Mouse (Mus musculus): Measurements from ENCODE around the gene Abcc12. TPM values are rescaled to one million over a fixed set of nuclear protein-coding genes. Genes with fewer than 3 reads are reported as not detected.

Abcc12 gene
- polyA plus RNA-seq, 1 experiment from 2014 or later = not detected

DNA sequence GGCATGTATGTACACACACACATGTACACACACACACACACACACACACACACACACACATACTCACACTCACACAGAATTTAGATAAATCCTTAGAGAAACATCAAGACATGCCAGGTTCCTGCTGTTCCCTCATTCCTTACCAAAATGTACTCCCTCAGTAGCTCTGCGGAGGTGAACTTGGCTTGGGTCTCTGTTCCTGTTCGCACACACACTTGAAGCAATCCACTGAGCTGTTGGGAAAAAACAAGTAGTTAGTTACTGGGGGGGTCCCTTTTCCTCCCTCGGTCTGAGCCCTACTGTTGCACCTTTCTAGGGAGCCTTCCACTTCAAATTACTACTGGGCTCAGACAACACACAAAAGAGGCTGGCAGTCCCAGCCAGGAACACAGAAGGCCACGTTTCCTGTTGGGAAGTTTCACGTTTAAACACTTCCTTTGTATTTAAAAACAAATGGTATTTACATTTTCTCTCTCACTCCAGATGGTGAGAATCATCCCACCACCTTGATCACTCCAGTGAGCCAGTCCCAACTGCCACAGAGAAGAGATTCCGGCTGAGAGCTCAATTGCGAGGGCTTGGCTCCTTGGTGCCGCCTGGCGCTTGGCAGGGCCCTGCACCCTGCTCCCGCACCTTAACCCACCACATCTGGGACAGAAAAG is 68.2 kb downstream of the Abcc12 start:
- H3K4me3 ChIP-seq (ENCODE audit: low read depth, low read length) = no peak overlapping the region
- WGBS (ENCODE audit: insufficient replicate concordance) = 39% methylated on average over 10 of the region's 10 CpGs

DNA sequence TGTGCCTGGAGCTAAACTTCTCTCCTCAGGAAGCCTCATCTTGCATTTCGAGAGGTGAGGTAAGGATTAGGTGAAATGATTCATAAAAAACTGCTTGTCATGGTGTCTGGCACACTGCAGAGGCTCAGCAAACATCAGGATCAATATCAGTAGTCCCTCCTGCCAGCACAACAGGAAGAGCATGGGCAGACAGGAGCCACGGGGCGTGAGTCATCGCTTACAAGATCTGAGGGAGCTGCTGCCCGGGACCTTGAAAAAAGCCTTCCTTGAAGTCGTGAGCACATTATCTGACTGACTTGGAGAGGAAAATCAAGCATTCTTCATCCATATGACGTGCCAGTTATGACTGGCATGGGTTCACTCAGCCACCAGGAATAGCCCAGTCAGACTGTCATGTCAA is 79.1 kb downstream of the Abcc12 start:
- no peaks in the 10 kb centered on the region for H3K36me3 ChIP-seq (ENCODE audit: control insufficient read depth, insufficient read depth)
- no peak for ATAC-seq (ENCODE audit: low read depth)
- H3K4me1 ChIP-seq (ENCODE audit: control insufficient read depth, low read depth, low read length) = no peaks in the 10 kb centered on the region
- no peak overlapping the region for H3K4me2 ChIP-seq (ENCODE audit: low read depth, low read length)
- no peaks in the 10 kb centered on the region for H3K9me3 ChIP-seq (replicated peaks; ENCODE audit: control insufficient read depth, low read length)
- H3K9ac ChIP-seq (ENCODE audit: low read depth, low read length) = no peak overlapping the region
- no peak overlapping the region for H3K4me3 ChIP-seq (ENCODE audit: low read depth, low read length)
- 29% methylated on average over 7 of the region's 7 CpGs for WGBS (ENCODE audit: insufficient replicate concordance)
- H3K27me3 ChIP-seq (ENCODE audit: control insufficient read depth, insufficient read depth, low read depth, low read length) = no peaks in the 10 kb centered on the region
- no peak overlapping the region for H3K27ac ChIP-seq (ENCODE audit: low read length)

More for the DNA sequence above, 68.2 kb downstream of the Abcc12 start:
- H3K9ac ChIP-seq (ENCODE audit: low read depth, low read length) = no peak overlapping the region
- H3K4me2 ChIP-seq (ENCODE audit: low read depth, low read length) = no peak overlapping the region
- no peaks in the 10 kb centered on the region for H3K36me3 ChIP-seq (ENCODE audit: control insufficient read depth, insufficient read depth)
- H3K4me1 ChIP-seq (ENCODE audit: control insufficient read depth, low read depth, low read length) = no peaks in the 10 kb centered on the region
- no peak overlapping the region for H3K27ac ChIP-seq (ENCODE audit: low read length)
- H3K27me3 ChIP-seq (ENCODE audit: control insufficient read depth, insufficient read depth, low read depth, low read length) = no peaks in the 10 kb centered on the region
- H3K9me3 ChIP-seq (replicated peaks; ENCODE audit: control insufficient read depth, low read length) = no peaks in the 10 kb centered on the region
- no peak for ATAC-seq (ENCODE audit: low read depth)

DNA sequence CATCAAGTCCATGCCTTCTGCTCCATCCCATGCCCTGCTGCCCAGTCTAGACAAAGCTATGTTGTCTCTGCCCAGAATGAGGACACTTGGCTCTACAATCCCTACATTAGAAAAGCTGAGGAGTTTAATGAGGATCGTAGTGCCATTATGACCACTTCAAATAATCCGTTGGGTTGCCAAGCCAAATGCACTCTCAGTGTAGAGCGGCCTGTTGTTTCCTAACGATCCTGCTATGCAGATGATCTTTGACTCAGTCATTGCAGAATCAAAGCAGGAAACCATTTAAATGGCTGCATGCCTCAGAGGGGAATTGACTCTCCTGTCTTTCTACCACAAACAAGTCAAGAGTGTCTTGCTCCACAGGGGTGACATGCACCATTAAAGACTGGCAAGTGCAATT is 85.4 kb downstream of the Abcc12 start:
- ATAC-seq (ENCODE audit: low read depth) = no peak
- no peak overlapping the region for H3K4me2 ChIP-seq (ENCODE audit: low read depth, low read length)
- H3K27me3 ChIP-seq (ENCODE audit: control insufficient read depth, insufficient read depth, low read depth, low read length) = no peaks in the 10 kb centered on the region
- no peaks in the 10 kb centered on the region for H3K4me1 ChIP-seq (ENCODE audit: control insufficient read depth, low read depth, low read length)
- WGBS (ENCODE audit: insufficient replicate concordance) = 72% methylated on average over 4 of the region's 4 CpGs
- no peak overlapping the region for H3K9ac ChIP-seq (ENCODE audit: low read depth, low read length)
- H3K36me3 ChIP-seq (ENCODE audit: control insufficient read depth, insufficient read depth) = no peaks in the 10 kb centered on the region
- no peak overlapping the region for H3K27ac ChIP-seq (ENCODE audit: low read length)
- no peaks in the 10 kb centered on the region for H3K9me3 ChIP-seq (replicated peaks; ENCODE audit: control insufficient read depth, low read length)
- no peak overlapping the region for H3K4me3 ChIP-seq (ENCODE audit: low read depth, low read length)

DNA sequence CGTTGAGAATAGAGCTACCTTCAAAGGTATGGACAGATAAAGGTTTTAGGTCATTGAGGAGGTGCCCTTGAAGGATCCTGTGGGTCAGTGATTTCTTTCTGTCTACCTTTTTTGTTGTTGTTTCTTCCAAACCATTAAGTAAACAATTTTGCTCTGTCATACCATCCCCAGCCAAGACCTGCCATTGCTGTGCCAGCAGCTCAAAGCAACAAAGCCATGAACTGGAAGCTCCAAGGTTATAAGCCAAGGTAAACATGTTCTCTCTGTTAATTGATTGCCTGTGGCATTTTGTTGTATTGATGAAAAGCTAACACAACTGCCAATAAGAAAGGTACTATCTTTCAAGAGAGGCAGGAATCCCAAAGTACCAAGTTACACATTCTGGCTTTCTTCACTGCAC is 86.6 kb downstream of the Abcc12 start:
- Histone ChIP-seq H3K9ac (ENCODE audit: low read depth, low read length) (no peak overlapping the region), H3K27ac (ENCODE audit: low read length) (no peak overlapping the region), H3K4me1 (ENCODE audit: control insufficient read depth, low read depth, low read length) (no peaks in the 10 kb centered on the region), H3K4me3 (ENCODE audit: low read depth, low read length) (no peak overlapping the region), H3K27me3 (ENCODE audit: control insufficient read depth, insufficient read depth, low read depth, low read length) (no peaks in the 10 kb centered on the region), H3K4me2 (ENCODE audit: low read depth, low read length) (no peak overlapping the region), H3K9me3 (replicated peaks; ENCODE audit: control insufficient read depth, low read length) (no peaks in the 10 kb centered on the region), H3K36me3 (ENCODE audit: control insufficient read depth, insufficient read depth) (no peaks in the 10 kb centered on the region)
- WGBS (ENCODE audit: insufficient replicate concordance) = 64% methylated on average over 1 of the region's 1 CpGs
- no peak for ATAC-seq (ENCODE audit: low read depth)

DNA sequence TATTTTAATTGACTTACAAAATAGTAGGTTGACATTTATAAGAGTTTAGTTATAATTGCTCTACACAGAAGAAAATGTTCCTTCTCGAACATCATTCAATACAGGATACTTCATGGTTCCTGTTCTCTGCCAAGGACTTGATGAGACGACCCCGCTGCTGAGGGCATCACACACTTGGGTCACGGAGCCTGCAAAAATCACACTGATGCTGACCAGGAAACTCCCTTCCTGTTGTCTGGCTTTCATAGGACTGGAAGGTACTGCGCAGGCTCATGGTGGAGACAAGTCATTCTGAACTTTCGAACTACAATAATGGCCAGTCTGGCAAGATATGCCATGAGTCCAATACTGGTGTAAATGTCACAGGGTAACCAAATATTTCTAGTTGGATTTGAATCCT is 95.1 kb downstream of the Abcc12 start:
- H3K36me3 ChIP-seq (ENCODE audit: control insufficient read depth, insufficient read depth) = no peaks in the 10 kb centered on the region
- H3K4me2 ChIP-seq (ENCODE audit: low read depth, low read length) = no peak overlapping the region
- H3K4me3 ChIP-seq (ENCODE audit: low read depth, low read length) = no peak overlapping the region
- no peaks in the 10 kb centered on the region for H3K9me3 ChIP-seq (replicated peaks; ENCODE audit: control insufficient read depth, low read length)
- whole genome bisulfite sequencing (ENCODE audit: insufficient replicate concordance) = 73% methylated on average over 6 of the region's 6 CpGs
- ATAC-seq (ENCODE audit: low read depth) = no peak
- no peaks in the 10 kb centered on the region for H3K4me1 ChIP-seq (ENCODE audit: control insufficient read depth, low read depth, low read length)
- H3K9ac ChIP-seq (ENCODE audit: low read depth, low read length) = no peak overlapping the region
- H3K27me3 ChIP-seq (ENCODE audit: control insufficient read depth, insufficient read depth, low read depth, low read length) = no peaks in the 10 kb centered on the region
- no peak overlapping the region for H3K27ac ChIP-seq (ENCODE audit: low read length)

DNA sequence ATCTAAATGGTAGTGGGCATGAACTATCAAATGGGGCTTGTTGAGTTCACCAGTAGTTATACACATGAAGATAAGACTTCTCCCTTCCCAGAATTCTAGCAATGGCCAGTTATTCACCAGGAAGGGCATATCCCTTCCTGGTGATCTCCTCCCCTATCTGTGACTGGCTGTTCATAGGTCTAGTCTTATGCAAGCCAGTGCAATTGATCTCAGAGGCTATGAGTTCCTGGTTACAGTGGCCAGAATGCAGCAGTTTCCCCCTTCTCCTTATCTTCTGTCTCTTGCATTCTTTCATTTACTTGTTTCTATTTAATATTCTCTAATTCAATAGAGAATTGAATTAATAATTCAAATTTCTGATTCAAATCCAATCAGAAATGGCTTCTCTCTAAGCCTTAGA is 96.2 kb downstream of the Abcc12 start:
- no peak overlapping the region for H3K4me2 ChIP-seq (ENCODE audit: low read depth, low read length)
- no peak overlapping the region for H3K27ac ChIP-seq (ENCODE audit: low read length)
- no peak overlapping the region for H3K4me3 ChIP-seq (ENCODE audit: low read depth, low read length)
- no peak overlapping the region for H3K9ac ChIP-seq (ENCODE audit: low read depth, low read length)
- no peaks in the 10 kb centered on the region for H3K9me3 ChIP-seq (replicated peaks; ENCODE audit: control insufficient read depth, low read length)
- no peak for ATAC-seq (ENCODE audit: low read depth)
- no peaks in the 10 kb centered on the region for H3K27me3 ChIP-seq (ENCODE audit: control insufficient read depth, insufficient read depth, low read depth, low read length)
- H3K4me1 ChIP-seq (ENCODE audit: control insufficient read depth, low read depth, low read length) = no peaks in the 10 kb centered on the region
- H3K36me3 ChIP-seq (ENCODE audit: control insufficient read depth, insufficient read depth) = no peaks in the 10 kb centered on the region

DNA sequence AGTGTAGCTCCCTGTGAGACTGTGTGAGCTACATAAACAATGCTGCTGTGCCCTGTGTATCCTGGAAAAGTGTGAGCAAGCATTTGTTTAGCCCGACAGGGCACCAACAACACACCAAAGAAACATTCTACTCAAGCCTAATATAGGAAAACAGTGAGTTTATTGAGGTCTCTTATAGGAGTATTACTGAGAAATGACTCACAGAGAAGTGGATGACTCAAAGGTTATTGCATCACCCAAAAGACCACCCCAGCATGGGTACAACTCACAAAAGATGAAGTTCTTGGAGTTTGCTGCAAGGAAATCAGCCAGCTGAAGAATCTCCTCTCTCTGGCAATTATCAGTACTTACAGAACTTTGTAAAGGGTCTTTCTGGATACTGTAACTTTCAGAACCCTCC is 98.4 kb downstream of the Abcc12 start:
- H3K9ac ChIP-seq (ENCODE audit: low read depth, low read length) = no peak overlapping the region
- no peaks in the 10 kb centered on the region for H3K27me3 ChIP-seq (ENCODE audit: control insufficient read depth, insufficient read depth, low read depth, low read length)
- H3K36me3 ChIP-seq (ENCODE audit: control insufficient read depth, insufficient read depth) = no peaks in the 10 kb centered on the region
- 41% methylated on average over 1 of the region's 1 CpGs for WGBS (ENCODE audit: insufficient replicate concordance)
- ATAC-seq (ENCODE audit: low read depth) = no peak
- H3K4me3 ChIP-seq (ENCODE audit: low read depth, low read length) = no peak overlapping the region
- no peak overlapping the region for H3K4me2 ChIP-seq (ENCODE audit: low read depth, low read length)
- H3K9me3 ChIP-seq (replicated peaks; ENCODE audit: control insufficient read depth, low read length) = no peaks in the 10 kb centered on the region
- H3K4me1 ChIP-seq (ENCODE audit: control insufficient read depth, low read depth, low read length) = no peaks in the 10 kb centered on the region
- no peak overlapping the region for H3K27ac ChIP-seq (ENCODE audit: low read length)

DNA sequence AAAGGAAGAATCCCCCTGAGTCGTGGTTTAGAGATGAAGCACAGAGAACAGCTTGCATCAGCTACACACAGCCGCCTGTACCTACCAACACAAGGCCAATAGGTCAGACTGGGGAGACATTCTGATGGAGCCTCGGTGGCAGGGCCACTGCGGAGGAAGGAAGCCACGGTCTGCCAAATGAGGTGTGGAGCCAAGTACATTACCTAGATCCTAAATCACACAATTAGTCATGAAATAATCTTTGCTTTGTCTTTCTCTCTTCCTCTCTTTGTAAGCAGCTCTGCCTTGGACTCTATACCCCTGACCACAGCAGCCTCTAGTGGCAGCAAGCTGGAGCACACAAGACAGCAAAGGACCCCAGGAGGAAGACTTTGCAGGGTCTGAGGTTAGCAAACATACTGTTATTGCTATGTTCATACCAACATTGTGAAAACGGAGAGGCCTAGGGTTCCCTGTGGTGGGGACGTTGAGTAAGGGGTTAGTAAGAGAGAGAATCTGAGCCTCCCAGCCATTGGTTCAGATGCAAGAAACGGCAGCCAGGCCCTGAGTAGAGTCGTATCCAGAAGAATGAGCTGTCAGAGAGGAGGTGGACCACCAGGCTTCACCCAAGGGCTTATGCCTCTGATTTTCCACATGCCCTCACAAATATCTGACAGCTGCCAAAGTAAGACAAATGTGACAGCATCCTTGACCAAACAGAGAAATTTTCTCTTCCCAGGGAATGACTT is 104.6 kb downstream of the Abcc12 start:
- H3K4me3 ChIP-seq (ENCODE audit: low read depth, low read length) = no peak overlapping the region
- no peak overlapping the region for H3K9ac ChIP-seq (ENCODE audit: low read depth, low read length)
- no peak overlapping the region for H3K27ac ChIP-seq (ENCODE audit: low read length)
- no peaks in the 10 kb centered on the region for H3K27me3 ChIP-seq (ENCODE audit: control insufficient read depth, insufficient read depth, low read depth, low read length)
- no peaks in the 10 kb centered on the region for H3K4me1 ChIP-seq (ENCODE audit: control insufficient read depth, low read depth, low read length)
- no peaks in the 10 kb centered on the region for H3K36me3 ChIP-seq (ENCODE audit: control insufficient read depth, insufficient read depth)
- no peak overlapping the region for H3K4me2 ChIP-seq (ENCODE audit: low read depth, low read length)
- H3K9me3 ChIP-seq (replicated peaks; ENCODE audit: control insufficient read depth, low read length) = no peaks in the 10 kb centered on the region
- WGBS (ENCODE audit: insufficient replicate concordance) = 48% methylated on average over 9 of the region's 9 CpGs
- ATAC-seq (ENCODE audit: low read depth) = no peak

DNA sequence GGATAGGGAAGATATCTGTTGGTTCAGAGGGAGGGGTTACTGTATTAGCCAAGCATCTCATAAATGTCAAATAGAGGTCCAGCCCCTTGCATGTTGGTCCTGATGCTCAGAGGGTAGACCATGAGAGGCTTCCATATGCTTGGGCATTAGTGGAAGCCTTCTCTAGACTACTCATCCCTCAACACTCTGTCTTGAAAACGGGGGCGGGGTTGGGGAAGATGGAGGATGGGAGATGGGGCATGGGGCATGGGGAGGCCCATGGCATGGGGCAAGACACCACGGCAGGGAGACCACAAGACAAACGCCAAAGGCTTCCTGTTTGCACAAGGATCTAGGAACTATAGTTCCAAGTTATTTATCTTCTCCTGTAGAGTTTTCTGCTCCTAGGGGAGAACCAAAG is 106.0 kb downstream of the Abcc12 start:
- no peaks in the 10 kb centered on the region for H3K27me3 ChIP-seq (ENCODE audit: control insufficient read depth, insufficient read depth, low read depth, low read length)
- H3K9ac ChIP-seq (ENCODE audit: low read depth, low read length) = no peak overlapping the region
- WGBS (ENCODE audit: insufficient replicate concordance) = 59% methylated on average over 4 of the region's 4 CpGs
- no peaks in the 10 kb centered on the region for H3K4me1 ChIP-seq (ENCODE audit: control insufficient read depth, low read depth, low read length)
- H3K4me2 ChIP-seq (ENCODE audit: low read depth, low read length) = no peak overlapping the region
- no peak overlapping the region for H3K27ac ChIP-seq (ENCODE audit: low read length)
- H3K9me3 ChIP-seq (replicated peaks; ENCODE audit: control insufficient read depth, low read length) = no peaks in the 10 kb centered on the region
- ATAC-seq (ENCODE audit: low read depth) = no peak
- H3K36me3 ChIP-seq (ENCODE audit: control insufficient read depth, insufficient read depth) = no peaks in the 10 kb centered on the region
- H3K4me3 ChIP-seq (ENCODE audit: low read depth, low read length) = no peak overlapping the region
